Mouse (Mus musculus): Measurements from ENCODE around the gene Serpina3g. TPM values are rescaled to one million over a fixed set of nuclear protein-coding genes. Genes with fewer than 3 reads are reported as not detected.

Gene Serpina3g
- 1.4 and 1.5 TPM in 2 replicates for polyA plus RNA-seq (2012; rRNA removed)

GRCm38 (mm10) chr12:104235915-104236314 is at the start of gene Serpina3g:
Gene Serpina3g (plus strand): TSS chr12:104236245.

GRCm38 (mm10) chr12:104214445-104214753 is 21.6 kb upstream of the Serpina3g start, which contains the start of gene Serpina3f:
Gene Serpina3f (plus strand): TSS chr12:104214544.

GRCm38 (mm10) chr12:104262863-104263262 is 26.8 kb downstream of the Serpina3g start, which contains the start of gene Serpina3i:
Gene Serpina3i (plus strand): TSS chr12:104263122.

Other genes starting within 250 kb of the Serpina3g start
- 6.6 and 8.5 TPM in 2 replicates for gene Serpina11, start 246.3 kb upstream of the Serpina3g start, polyA plus RNA-seq (2012; rRNA removed)
- gene Serpina9, start 222.5 kb upstream of the Serpina3g start, polyA plus RNA-seq (2012; rRNA removed) = not detected in 2 replicates
- 0.01 TPM in 2 replicates for gene Serpina12, start 191.8 kb upstream of the Serpina3g start, polyA plus RNA-seq (2012; rRNA removed)
- 0.10 and 0.15 TPM in 2 replicates for gene Serpina5, start 135.1 kb upstream of the Serpina3g start, polyA plus RNA-seq (2012; rRNA removed)
- gene Serpina3a, start 123.5 kb upstream of the Serpina3g start, polyA plus RNA-seq (2012; rRNA removed) = not detected in 2 replicates
- 0.10 TPM in 2 replicates for gene Serpina3b, start 108.2 kb upstream of the Serpina3g start, polyA plus RNA-seq (2012; rRNA removed)
- gene Serpina3c, start 82.4 kb upstream of the Serpina3g start, polyA plus RNA-seq (2012; rRNA removed) = 0.01 TPM in 1 of 2 replicates, not detected in the other
- 0.12 and 0.14 TPM in 2 replicates for gene Serpina3f, start 21.7 kb upstream of the Serpina3g start, polyA plus RNA-seq (2012; rRNA removed)
- 0.08 and 0.12 TPM in 2 replicates for gene Serpina3i, start 26.9 kb downstream of the Serpina3g start, polyA plus RNA-seq (2012; rRNA removed)
- not detected in 2 replicates for gene Serpina3j, start 78.3 kb downstream of the Serpina3g start, polyA plus RNA-seq (2012; rRNA removed)
- not detected in 2 replicates for gene Serpina3k, start 102.2 kb downstream of the Serpina3g start, polyA plus RNA-seq (2012; rRNA removed)
- 0.03 TPM in 2 replicates for gene Serpina3m, start 102.2 kb downstream of the Serpina3g start, polyA plus RNA-seq (2012; rRNA removed)
- gene Serpina3n, start 170.5 kb downstream of the Serpina3g start, polyA plus RNA-seq (2012; rRNA removed) = 0.30 and 0.35 TPM in 2 replicates
- gene Gsc, start 237.1 kb downstream of the Serpina3g start, polyA plus RNA-seq (2012; rRNA removed) = 0.01 TPM in 1 of 2 replicates, not detected in the other